12 mouse cellular contexts compared by ENCODE assay signal in genomic region chr9:91370191-91370708, GRCm38 (mm10). TPM values are rescaled to one million over a fixed set of nuclear protein-coding genes. Genes with fewer than 3 reads are reported as not detected.
DNase-seq lines count a peak whose midpoint lies in the region; ATAC-seq and TF ChIP-seq lines count a peak whose summit lies in the region.
"Had no signal": no experiment of that assay in that cellular context is flagged by ENCODE, and none has a peak within 500 bp of the region (broad histone marks: within the 10 kb centered on the region; RNA-seq: fewer than 3 reads in every experiment).

No protein-coding gene starts in this region.

- H3K36me3 ChIP-seq in forebrain, embryonic 14.5 days (ENCODE audit: control insufficient read depth, insufficient read depth, low read length) = no peaks in the 10 kb centered on the region
- no peaks in the 10 kb centered on the region for H3K36me3 ChIP-seq in midbrain, embryonic 11.5 days (ENCODE audit: control insufficient read depth, insufficient read depth, low read length)
- no peaks in the 10 kb centered on the region for H3K36me3 ChIP-seq in intestine, embryonic 16.5 days (ENCODE audit: control insufficient read depth, insufficient read depth, low read length)
- H3K36me3 ChIP-seq: heart, embryonic 15.5 days had no signal

- peak overlapping the region; percentile 29 for H3K4me3 ChIP-seq in forebrain, embryonic 14.5 days (ENCODE audit: low read depth, low read length)
- peak overlapping the region; percentile 30 for H3K4me3 ChIP-seq in midbrain, embryonic 11.5 days (ENCODE audit: low read depth, low read length)
- H3K4me3 ChIP-seq in olfactory bulb, adult 2 months (ENCODE audit: insufficient read depth, low read depth, low read length) = no peak overlapping the region
- H3K4me3 ChIP-seq in intestine, embryonic 16.5 days (ENCODE audit: low read length) = no peak overlapping the region
- H3K4me3 ChIP-seq: heart, embryonic 15.5 days had no signal

- no peak for TF ChIP-seq CTCF in olfactory bulb, adult 2 months (IDR thresholded peaks at IDR 0.05; ENCODE audit: insufficient read depth, low read depth, low read length)

- no peak for ATAC-seq in forebrain, embryonic 14.5 days
- ATAC-seq in midbrain, embryonic 11.5 days (ENCODE audit: low FRiP score) = no peak
- no peak for ATAC-seq in intestine, embryonic 16.5 days
- ATAC-seq: intestine, postnatal 0 days had no signal

- H3K27ac ChIP-seq in forebrain, embryonic 14.5 days (ENCODE audit: low read depth, low read length) = peak overlapping the region; percentile 89
- H3K27ac ChIP-seq in midbrain, embryonic 11.5 days (ENCODE audit: low read depth, low read length) = peak overlapping the region; percentile 63; the same call in 1 of the 2 replicates
- 0 out of 2 replicates have a peak overlapping the region, but pooled peaks have one; percentile 20 for H3K27ac ChIP-seq in olfactory bulb, adult 2 months (ENCODE audit: insufficient read depth, low read depth, low read length)
- H3K27ac ChIP-seq in intestine, embryonic 16.5 days (ENCODE audit: low read length) = no peak overlapping the region
- H3K27ac ChIP-seq: heart, embryonic 15.5 days had no signal

- no peaks in the 10 kb centered on the region for H3K4me1 ChIP-seq in forebrain, embryonic 14.5 days (ENCODE audit: control insufficient read depth, insufficient read depth, low read length)
- no peaks in the 10 kb centered on the region for H3K4me1 ChIP-seq in midbrain, embryonic 11.5 days (ENCODE audit: control insufficient read depth, insufficient read depth, low read length)
- H3K4me1 ChIP-seq in olfactory bulb, adult 2 months (ENCODE audit: control insufficient read depth, insufficient read depth, low read length) = peaks cover under 1% of the 10 kb centered on the region; the same call in 1 of the 2 replicates
- H3K4me1 ChIP-seq in intestine, embryonic 16.5 days (ENCODE audit: control insufficient read depth, insufficient read depth, low read length) = peaks cover 3% of the 10 kb centered on the region; the same call in 1 of the 2 replicates

- peak overlapping the region; percentile 70 for H3K9ac ChIP-seq in forebrain, embryonic 14.5 days (ENCODE audit: low read length)
- H3K9ac ChIP-seq in midbrain, embryonic 11.5 days (ENCODE audit: low read length) = peak overlapping the region; percentile 73
- H3K9ac ChIP-seq in intestine, embryonic 16.5 days (ENCODE audit: low read depth, low read length) = no peak overlapping the region
- H3K9ac ChIP-seq: heart, embryonic 15.5 days had no signal

- DNase-seq in heart, adult 11 months = peak; percentile 41
- no peak for DNase-seq in heart, adult 18-20 months
- DNase-seq in forebrain, embryonic 14.5 days (ENCODE audit: low spot score) = no peak
- DNase-seq in midbrain, embryonic 11.5 days (ENCODE audit: low spot score, missing footprints) = no peak
- DNase-seq in thymus, postnatal 25 days = no peak
- DNase-seq in c-Kit-positive CD71-positive TER-119-positive erythroid progenitor cells, embryonic 14.5 days (ENCODE audit: low spot score) = no peak
- DNase-seq: lung, adult 2 months had no signal

- H3K9me3 ChIP-seq in forebrain, embryonic 14.5 days (replicated peaks; ENCODE audit: control insufficient read depth, low read length) = no peaks in the 10 kb centered on the region
- H3K9me3 ChIP-seq in midbrain, embryonic 11.5 days (ENCODE audit: control insufficient read depth, low read length) = no peaks in the 10 kb centered on the region
- H3K9me3 ChIP-seq in intestine, embryonic 16.5 days (ENCODE audit: control insufficient read depth, low read length) = no peaks in the 10 kb centered on the region
- H3K9me3 ChIP-seq: heart, embryonic 15.5 days had no signal

- WGBS in forebrain, embryonic 14.5 days = 31% methylated on average over 6 of the region's 6 CpGs
- WGBS in midbrain, embryonic 11.5 days = 13% methylated on average over 6 of the region's 6 CpGs
- 55% methylated on average over 6 of the region's 6 CpGs for WGBS in olfactory bulb, adult 2 months
- 10% methylated on average over 6 of the region's 6 CpGs for WGBS in intestine, embryonic 16.5 days

- H3K4me2 ChIP-seq in forebrain, embryonic 14.5 days (ENCODE audit: low read length) = peak overlapping the region; percentile 44
- peak overlapping the region; percentile 27 for H3K4me2 ChIP-seq in midbrain, embryonic 11.5 days
- H3K4me2 ChIP-seq in intestine, embryonic 16.5 days (ENCODE audit: low read depth, low read length) = no peak overlapping the region
- H3K4me2 ChIP-seq: heart, embryonic 15.5 days had no signal

- TF ChIP-seq POLR2A in olfactory bulb, adult 2 months (IDR thresholded peaks at IDR 0.05; ENCODE audit: insufficient read depth, low read depth, low read length) = no peak

- peaks cover 72% of the 10 kb centered on the region for H3K27me3 ChIP-seq in forebrain, embryonic 14.5 days (replicated peaks; ENCODE audit: control insufficient read depth, insufficient read depth, low read length)
- peaks cover 80% of the 10 kb centered on the region for H3K27me3 ChIP-seq in midbrain, embryonic 11.5 days (ENCODE audit: control insufficient read depth, insufficient read depth, low read length)
- H3K27me3 ChIP-seq in intestine, embryonic 16.5 days (replicated peaks; ENCODE audit: control insufficient read depth, insufficient read depth, low read length) = peaks cover 79% of the 10 kb centered on the region

RNA-seq across cellular contexts. Expression of gene Zic1, which starts 4.6 kb away (rescaled TPM):
- not detected for total RNA-seq in heart, adult 18-20 months (2021)
- polyA plus RNA-seq in forebrain, embryonic 14.5 days (2014; fragmentation: Nextera tagmentation; extraction: Ambion mirVana) = 14.4 and 14.8 TPM in 2 replicates
- 13.7 and 14.8 TPM in 2 replicates for polyA plus RNA-seq in midbrain, embryonic 11.5 days (2014; fragmentation: Nextera tagmentation; extraction: Ambion mirVana)
- polyA plus RNA-seq in olfactory bulb, adult 2 months (2012; ENCODE audit: insufficient read depth, insufficient read length, low replicate concordance, missing spikeins) = not detected in 2 replicates
- polyA plus RNA-seq in intestine, embryonic 16.5 days (2015; fragmentation: Nextera tagmentation; extraction: Ambion mirVana) = not detected in 2 replicates
- polyA plus RNA-seq: intestine, postnatal 0 days had no signal

RNA-seq across cellular contexts. Expression of gene Zic4, which starts 8.0 kb away (rescaled TPM):
- not detected for total RNA-seq in heart, adult 18-20 months (2021)
- 45.1 and 56.3 TPM in 2 replicates for polyA plus RNA-seq in forebrain, embryonic 14.5 days (2014; fragmentation: Nextera tagmentation; extraction: Ambion mirVana)
- 41.7 and 42.5 TPM in 2 replicates for polyA plus RNA-seq in midbrain, embryonic 11.5 days (2014; fragmentation: Nextera tagmentation; extraction: Ambion mirVana)
- polyA plus RNA-seq in olfactory bulb, adult 2 months (2012; ENCODE audit: insufficient read depth, insufficient read length, low replicate concordance, missing spikeins) = not detected in 2 replicates
- not detected in 2 replicates for polyA plus RNA-seq in intestine, embryonic 16.5 days (2015; fragmentation: Nextera tagmentation; extraction: Ambion mirVana)
- total RNA-seq: ES-E14 had no signal
- polyA plus RNA-seq: heart, embryonic 15.5 days; intestine, postnatal 0 days; lung, adult 2 months had no signal

Comparison
In these comparisons a context has a peak if more than half of its experiments do, and no peak if none do; other contexts are left out.
1. H3K4me3 ChIP-seq: peak in forebrain, embryonic 14.5 days (single experiment) and midbrain, embryonic 11.5 days (single experiment); none in olfactory bulb, adult 2 months (single experiment) and intestine, embryonic 16.5 days (single experiment).
2. RNA of gene Zic4, which starts 8.0 kb away (polyA plus RNA-seq): 45.1 to 56.3 TPM in forebrain, embryonic 14.5 days and 41.7 to 42.5 TPM in midbrain, embryonic 11.5 days; not detected in olfactory bulb, adult 2 months and not detected in intestine, embryonic 16.5 days; every median in the first group is over 10 times any median in the second.